Mouse (Mus musculus) effector memory CD4-positive, alpha-beta T cell, adult 5 months (primary cell): Measurements from ENCODE around the gene Gtf2a1l. TPM values are rescaled to one million over a fixed set of nuclear protein-coding genes. Genes with fewer than 3 reads are reported as not detected.

Source experiments
- polyA plus RNA-seq: library from polyadenylated mRNA; unstranded; fragments of 100-300 nt; shearing (Covaris generic); gene quantifications from one replicate; pipeline ENCODE4 v1.2.1, GENCODE M21; 2017

Gene Gtf2a1l
- polyA plus RNA-seq, result not detected

GRCm38 (mm10) chr17:88668452-88668851 is at the start of gene Gtf2a1l:
Gene Gtf2a1l (plus strand): TSS chr17:88668660.

Other genes starting within 250 kb of the Gtf2a1l start
- gene Foxn2, start 227.9 kb upstream of the Gtf2a1l start, polyA plus RNA-seq, result 26.3 TPM
- 18.0 TPM for gene Ppp1r21, start 138.5 kb upstream of the Gtf2a1l start, polyA plus RNA-seq
- gene Ston1, start 71.0 kb upstream of the Gtf2a1l start, polyA plus RNA-seq, result 0.46 TPM
- not detected for gene Lhcgr, start 123.3 kb downstream of the Gtf2a1l start, polyA plus RNA-seq